Mouse (Mus musculus) midbrain, embryonic 10.5 days (tissue): ENCODE data around the gene Jade2. TPM values are rescaled to one million over a fixed set of nuclear protein-coding genes. Genes with fewer than 3 reads are reported as not detected.
"Not testable (repeated sequence)": the region's sequence is repeated elsewhere in the genome, so short reads cannot be mapped to it uniquely, and the experiment has no call there.

ENCODE experiments used
- DNase-seq: peaks from one replicate; pipeline ENCODE4 v3.0.0-alpha.2; 2017; ENCODE audit warnings: low spot score
- H3K27ac ChIP-seq: fragments of 300-500 bp; sonication (generic); replicated peaks from 2 replicates; pipeline ENCODE4 v1.5.1; 2016; ENCODE audit warnings: mild to moderate bottlenecking
- H3K27me3 ChIP-seq: fragments of 300-500 bp; sonication (generic); 2 replicates; pipeline ENCODE4 v1.6.1; 2016; ENCODE audit warnings: low read depth, mild to moderate bottlenecking; ENCODE audit not compliant: poor library complexity, severe bottlenecking
- H3K36me3 ChIP-seq: fragments of 300-500 bp; sonication (generic); 2 replicates; pipeline ENCODE4 v1.6.1; 2016; ENCODE audit warnings: mild to moderate bottlenecking, moderate library complexity
- H3K4me1 ChIP-seq: fragments of 300-500 bp; sonication (generic); 2 replicates; pipeline ENCODE4 v1.6.1; 2016
- H3K4me3 ChIP-seq: fragments of 300-500 bp; sonication (generic); 2 replicates; pipeline ENCODE4 v1.5.1; 2016; ENCODE audit warnings: mild to moderate bottlenecking, moderate library complexity
- H3K9me3 ChIP-seq: fragments of 300-500 bp; sonication (generic); replicated peaks from 2 replicates; pipeline ENCODE4 v1.6.1; 2016; ENCODE audit warnings: mild to moderate bottlenecking
- WGBS: fragments of 180-500 bp; shearing (Covaris S2); methylation state at CpG from one replicate; pipeline ENCODE4 v1.1.7; 2016; 5-methylcytosine and 5-hydroxymethylcytosine counted together
- polyA plus RNA-seq: library from polyadenylated mRNA; unstranded; fragments of >200 nt; fragmentation: Nextera tagmentation; extraction: Ambion mirVana; gene quantifications from 2 replicates; pipeline ENCODE4 v1.2.1, GENCODE M21; 2016

Jade2 gene
- polyA plus RNA-seq, 1 experiment from 2014 or later = 0.41 TPM

DNA sequence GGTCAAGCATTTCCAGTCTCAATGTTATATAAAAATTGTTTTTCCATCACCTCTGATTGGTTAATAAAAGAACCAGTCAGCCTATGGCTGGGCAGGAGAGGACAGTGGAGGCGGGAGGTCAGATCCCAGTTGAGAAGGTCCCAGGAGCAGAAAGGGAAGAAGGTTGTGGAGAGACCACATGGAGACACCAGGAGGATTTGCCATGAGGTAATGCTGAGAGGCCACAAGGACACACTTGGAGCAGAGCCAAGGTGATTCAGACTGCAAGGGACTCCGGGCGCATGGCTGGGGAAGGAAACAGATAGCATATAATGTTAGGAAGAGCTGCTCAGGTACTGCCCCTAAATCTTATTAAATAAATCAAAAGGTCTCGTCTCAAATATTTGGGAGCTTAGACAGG is 61.2 kb downstream of the Jade2 start:
- Histone ChIP-seq H3K4me1 (0 out of 2 replicates have a peak, but pooled peaks cover 3% of the 10 kb centered on the region), H3K4me3 (no peak overlapping the region), H3K27ac (no peak overlapping the region), H3K36me3 (peaks cover 17% of the 10 kb centered on the region), H3K27me3 (no peaks in the 10 kb centered on the region), H3K9me3 (no peaks in the 10 kb centered on the region)
- WGBS = 91% methylated on average over 4 of the region's 4 CpGs
- no peak for DNase-seq

GRCm38 (mm10) chr11:51790662-51791061 is 66.8 kb downstream of the Jade2 start:
- Histone ChIP-seq H3K27me3 (no peaks in the 10 kb centered on the region), H3K36me3 (peaks cover 69% of the 10 kb centered on the region), H3K27ac (no peak overlapping the region), H3K9me3 (peaks cover 3% of the 10 kb centered on the region; the same call in 1 of the 2 replicates), H3K4me1 (no peaks in the 10 kb centered on the region), H3K4me3 (no peak overlapping the region)
- 97% methylated on average over 7 of the region's 7 CpGs for WGBS
- no peak for DNase-seq

DNA sequence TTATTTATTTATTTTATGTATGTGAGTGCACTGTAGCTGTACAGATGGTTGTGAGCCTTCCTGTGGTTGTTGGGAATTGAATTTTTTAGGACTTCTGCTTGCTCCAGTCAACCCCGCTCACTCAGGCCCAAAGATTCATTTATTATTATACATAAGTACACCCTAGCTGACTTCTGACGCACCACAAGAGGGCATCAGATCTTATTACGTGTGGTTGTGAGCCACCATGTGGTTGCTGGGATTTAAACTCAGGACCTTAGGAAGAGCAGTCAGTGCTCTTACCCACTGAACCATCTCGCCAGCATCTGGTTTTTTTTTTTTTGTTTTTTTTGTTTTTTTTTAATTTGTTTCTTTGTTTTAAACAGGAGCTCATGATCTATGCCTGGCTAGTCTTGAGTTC is 67.7 kb downstream of the Jade2 start:
- H3K4me3 ChIP-seq, H3K4me1 ChIP-seq, H3K27me3 ChIP-seq, DNase-seq, H3K9me3 ChIP-seq, H3K27ac ChIP-seq: not testable (repeated sequence)
- WGBS = 90% methylated on average over 4 of the region's 4 CpGs
- H3K36me3 ChIP-seq = peaks cover 78% of the 10 kb centered on the region

- Histone ChIP-seq H3K4me1 (no peaks in the 10 kb centered on the region), H3K4me3 (no peak overlapping the region), H3K27ac (no peak overlapping the region), H3K9me3 (peaks cover 4% of the 10 kb centered on the region; the same call in 1 of the 2 replicates), H3K27me3 (no peaks in the 10 kb centered on the region), H3K36me3 (peaks cover 91% of the 10 kb centered on the region)
- WGBS = 92% methylated on average over 6 of the region's 6 CpGs
- peak; percentile 37 for DNase-seq
Measured at GRCm38 (mm10) chr11:51785926-51786325, 71.5 kb downstream of the Jade2 start.

GRCm38 (mm10) chr11:51782721-51783120 is 74.7 kb downstream of the Jade2 start:
- Histone ChIP-seq H3K27ac (no peak overlapping the region), H3K4me3 (no peak overlapping the region), H3K4me1 (no peaks in the 10 kb centered on the region), H3K36me3 (peaks cover 75% of the 10 kb centered on the region), H3K9me3 (peaks cover 4% of the 10 kb centered on the region; the same call in 1 of the 2 replicates), H3K27me3 (no peaks in the 10 kb centered on the region)
- no peak for DNase-seq
- 92% methylated on average over 6 of the region's 6 CpGs for WGBS

DNA sequence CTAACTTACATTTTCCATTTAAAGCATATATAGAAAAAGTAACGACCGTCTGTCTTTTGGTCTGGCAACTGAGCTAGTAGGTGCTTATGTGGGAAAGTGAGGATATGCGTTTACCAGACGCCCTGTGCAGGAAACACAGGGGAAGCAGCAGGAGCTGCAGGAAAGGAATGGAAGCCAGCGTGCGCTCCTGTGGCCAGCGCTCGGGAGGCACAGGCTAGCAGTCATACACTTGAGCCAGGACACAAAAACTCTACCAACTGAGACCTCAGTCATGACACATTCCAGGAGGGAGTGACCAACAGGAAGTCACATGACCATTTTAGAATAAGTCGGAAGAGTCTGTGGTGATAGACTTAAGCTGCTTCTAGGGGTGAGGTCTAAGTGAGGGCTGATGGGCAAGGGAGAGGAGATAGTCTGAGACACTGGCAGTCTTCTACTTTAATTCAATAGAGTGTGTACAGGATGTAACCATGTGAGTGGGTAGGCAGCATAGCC is 76.6 kb downstream of the Jade2 start:
- H3K36me3 ChIP-seq = peaks cover 59% of the 10 kb centered on the region
- WGBS = 91% methylated on average over 9 of the region's 9 CpGs
- H3K27ac ChIP-seq = no peak overlapping the region
- no peak for DNase-seq
- peaks cover 3% of the 10 kb centered on the region; the same call in 1 of the 2 replicates for H3K9me3 ChIP-seq
- H3K4me3 ChIP-seq = no peak overlapping the region
- no peaks in the 10 kb centered on the region for H3K27me3 ChIP-seq
- H3K4me1 ChIP-seq = no peaks in the 10 kb centered on the region

GRCm38 (mm10) chr11:51777478-51777877 is 80.0 kb downstream of the Jade2 start:
- Histone ChIP-seq H3K4me1 (no peaks in the 10 kb centered on the region), H3K9me3 (no peaks in the 10 kb centered on the region), H3K27me3 (no peaks in the 10 kb centered on the region), H3K36me3 (peaks cover 30% of the 10 kb centered on the region), H3K27ac (no peak overlapping the region), H3K4me3 (no peak overlapping the region)
- DNase-seq = no peak
- WGBS = 90% methylated on average over 5 of the region's 5 CpGs

DNA sequence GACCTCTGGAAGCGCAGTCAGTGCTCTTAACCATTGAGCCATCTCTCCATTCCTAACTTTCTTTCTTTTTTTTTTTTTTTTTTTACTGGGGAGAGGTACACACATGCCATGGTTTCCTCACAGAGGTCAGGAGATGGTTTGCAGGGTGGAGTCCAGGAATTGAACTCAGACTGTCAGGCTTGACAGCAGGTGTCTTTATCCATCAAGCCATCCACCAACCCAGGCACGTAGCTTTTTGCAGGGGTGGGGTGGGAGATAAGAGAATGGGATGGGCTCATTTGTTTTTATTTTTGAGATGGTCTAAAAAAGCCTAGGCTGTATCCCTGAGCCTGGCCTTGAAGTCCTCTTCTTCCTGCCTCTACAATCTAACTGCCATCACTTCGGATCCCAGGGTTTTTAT is 81.9 kb downstream of the Jade2 start:
- WGBS = 88% methylated on average over 3 of the region's 3 CpGs

DNA sequence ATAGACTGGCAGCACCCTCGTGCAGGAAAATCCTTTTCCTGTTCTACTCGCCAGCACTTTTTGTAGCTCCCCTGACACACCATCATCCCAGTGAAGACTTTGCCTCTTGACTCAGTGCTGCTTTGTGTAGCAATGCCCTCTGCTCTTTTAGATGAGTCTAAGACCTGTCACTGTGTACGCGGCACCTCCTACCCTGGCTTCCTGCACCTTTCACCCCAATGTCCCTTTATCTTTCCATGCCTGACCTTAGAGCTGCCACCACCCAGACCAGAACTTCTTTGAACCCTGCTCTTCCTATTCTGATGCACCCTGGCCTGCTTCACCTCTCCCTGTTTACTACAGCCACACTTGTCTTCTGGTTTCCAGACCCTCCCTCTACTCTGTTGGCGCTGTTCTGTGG is 89.2 kb downstream of the Jade2 start:
- no peak for DNase-seq
- Histone ChIP-seq H3K4me1 (peaks cover 17% of the 10 kb centered on the region), H3K27ac (no peak overlapping the region), H3K4me3 (no peak overlapping the region), H3K27me3 (no peaks in the 10 kb centered on the region), H3K9me3 (no peaks in the 10 kb centered on the region), H3K36me3 (0 out of 2 replicates have a peak, but pooled peaks cover 3% of the 10 kb centered on the region)
- WGBS = 81% methylated on average over 5 of the region's 5 CpGs

More for the DNA sequence above, 81.9 kb downstream of the Jade2 start:
- Histone ChIP-seq H3K36me3 (peaks cover 11% of the 10 kb centered on the region), H3K9me3 (no peaks in the 10 kb centered on the region), H3K27ac (no peak overlapping the region), H3K4me1 (no peaks in the 10 kb centered on the region), H3K27me3 (no peaks in the 10 kb centered on the region), H3K4me3 (no peak overlapping the region)
- no peak for DNase-seq

DNA sequence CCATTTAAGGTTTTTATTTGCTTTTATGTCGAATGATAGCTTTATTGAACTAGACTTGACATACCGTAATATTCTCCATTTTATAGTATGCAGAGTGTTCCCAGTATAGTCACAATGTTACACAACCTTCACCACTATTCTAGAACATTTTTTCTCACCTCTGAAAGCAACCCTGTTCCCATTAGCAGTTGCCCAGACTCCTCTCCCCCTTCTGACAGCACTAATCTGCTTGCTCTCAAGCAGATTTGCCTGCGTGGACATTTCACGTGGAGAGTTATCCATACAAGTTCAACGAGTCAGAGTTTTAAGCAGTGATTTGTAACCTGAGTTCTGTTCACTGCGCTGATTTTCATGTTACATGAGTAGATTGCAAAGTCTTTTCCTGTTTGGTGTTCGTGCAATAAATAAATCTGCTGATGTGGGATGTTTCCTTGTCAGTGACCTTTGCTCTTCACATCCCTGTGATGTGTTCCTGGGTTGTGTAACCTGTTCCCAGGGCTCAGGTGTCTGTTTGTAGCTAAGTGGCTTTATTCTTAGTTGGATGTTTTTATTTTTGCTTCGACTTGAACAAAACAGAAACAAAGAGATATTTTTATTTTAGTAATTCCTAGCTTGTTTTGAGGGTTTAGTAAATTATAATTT is 89.8 kb downstream of the Jade2 start:
- WGBS = 85% methylated on average over 8 of the region's 8 CpGs
- DNase-seq = no peak
- Histone ChIP-seq H3K36me3 (0 out of 2 replicates have a peak, but pooled peaks cover 3% of the 10 kb centered on the region), H3K4me1 (peaks cover 20% of the 10 kb centered on the region), H3K4me3 (no peak overlapping the region), H3K27me3 (no peaks in the 10 kb centered on the region), H3K9me3 (no peaks in the 10 kb centered on the region), H3K27ac (no peak overlapping the region)

DNA sequence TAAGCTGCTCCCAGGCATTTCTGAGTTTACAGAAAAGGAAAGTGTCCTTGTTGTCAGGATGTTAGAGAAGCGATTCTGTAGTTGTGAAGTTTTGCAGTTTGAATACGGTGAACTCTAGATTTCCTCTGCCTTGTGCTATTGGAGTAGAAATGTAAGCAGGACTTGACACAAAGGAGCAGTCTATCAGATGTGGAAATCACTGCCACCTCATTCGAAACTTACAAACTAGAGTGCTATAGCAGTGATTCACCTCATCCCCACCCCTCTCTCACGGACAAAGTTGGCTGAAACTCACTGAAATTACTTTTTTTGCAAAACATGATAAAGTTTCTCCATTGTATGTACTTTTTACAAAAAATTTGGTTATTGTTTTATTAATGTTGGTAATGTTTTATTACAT is 92.6 kb downstream of the Jade2 start:
- no peaks in the 10 kb centered on the region for H3K9me3 ChIP-seq
- peak overlapping the region; percentile 79 for H3K4me3 ChIP-seq
- no peaks in the 10 kb centered on the region for H3K27me3 ChIP-seq
- H3K4me1 ChIP-seq = peaks cover 20% of the 10 kb centered on the region
- H3K36me3 ChIP-seq = 0 out of 2 replicates have a peak, but pooled peaks cover 3% of the 10 kb centered on the region
- no peak for DNase-seq
- WGBS = 89% methylated on average over 4 of the region's 4 CpGs
- no peak overlapping the region for H3K27ac ChIP-seq

DNA sequence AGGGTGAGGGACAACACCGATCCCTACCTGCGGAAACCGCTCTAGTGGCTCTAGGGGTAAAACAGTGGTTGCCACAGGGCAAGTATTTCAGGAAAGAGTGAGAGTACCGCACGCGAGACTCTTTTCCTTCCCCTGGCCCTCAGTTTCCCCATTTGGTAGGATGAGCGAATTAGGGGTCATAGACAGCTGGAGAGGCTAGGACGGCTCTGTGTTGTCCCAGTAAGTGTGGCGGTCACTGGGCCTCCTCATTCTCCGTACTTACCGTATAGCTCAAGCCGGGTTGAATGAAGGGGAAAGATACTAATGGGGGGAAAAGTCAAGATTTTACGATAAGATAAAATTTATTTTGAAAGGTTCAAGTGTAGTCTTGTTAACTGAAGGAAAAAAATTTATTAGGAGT is 93.5 kb downstream of the Jade2 start:
- Histone ChIP-seq H3K36me3 (0 out of 2 replicates have a peak, but pooled peaks cover 3% of the 10 kb centered on the region), H3K4me3 (peak overlapping the region; percentile 79), H3K4me1 (peaks cover 20% of the 10 kb centered on the region), H3K27me3 (no peaks in the 10 kb centered on the region), H3K9me3 (no peaks in the 10 kb centered on the region), H3K27ac (peak overlapping the region; percentile 80)
- 10% methylated on average over 13 of the region's 13 CpGs for WGBS
- no peak for DNase-seq
